Mouse (Mus musculus) stomach, postnatal 0 days (tissue): Measurements from ENCODE around the gene Zfp59.

Experiments used
- CTCF ChIP-seq: IDR thresholded peaks from 2 replicates; pipeline ENCODE4 v1.5.1; 2016; ENCODE audit warnings: antibody characterized with exemption, low read depth, mild to moderate bottlenecking, moderate library complexity
- EP300 ChIP-seq: optimal IDR thresholded peaks from 2 replicates; pipeline ENCODE3; 2016; ENCODE audit warnings: antibody characterized with exemption

GRCm38 (mm10) chr7:27839596-27839995 is 1.2 kb downstream of the Zfp59 start:
- TF ChIP-seq EP300 (no peak), CTCF (no peak)
